In the genomic region with DNA sequence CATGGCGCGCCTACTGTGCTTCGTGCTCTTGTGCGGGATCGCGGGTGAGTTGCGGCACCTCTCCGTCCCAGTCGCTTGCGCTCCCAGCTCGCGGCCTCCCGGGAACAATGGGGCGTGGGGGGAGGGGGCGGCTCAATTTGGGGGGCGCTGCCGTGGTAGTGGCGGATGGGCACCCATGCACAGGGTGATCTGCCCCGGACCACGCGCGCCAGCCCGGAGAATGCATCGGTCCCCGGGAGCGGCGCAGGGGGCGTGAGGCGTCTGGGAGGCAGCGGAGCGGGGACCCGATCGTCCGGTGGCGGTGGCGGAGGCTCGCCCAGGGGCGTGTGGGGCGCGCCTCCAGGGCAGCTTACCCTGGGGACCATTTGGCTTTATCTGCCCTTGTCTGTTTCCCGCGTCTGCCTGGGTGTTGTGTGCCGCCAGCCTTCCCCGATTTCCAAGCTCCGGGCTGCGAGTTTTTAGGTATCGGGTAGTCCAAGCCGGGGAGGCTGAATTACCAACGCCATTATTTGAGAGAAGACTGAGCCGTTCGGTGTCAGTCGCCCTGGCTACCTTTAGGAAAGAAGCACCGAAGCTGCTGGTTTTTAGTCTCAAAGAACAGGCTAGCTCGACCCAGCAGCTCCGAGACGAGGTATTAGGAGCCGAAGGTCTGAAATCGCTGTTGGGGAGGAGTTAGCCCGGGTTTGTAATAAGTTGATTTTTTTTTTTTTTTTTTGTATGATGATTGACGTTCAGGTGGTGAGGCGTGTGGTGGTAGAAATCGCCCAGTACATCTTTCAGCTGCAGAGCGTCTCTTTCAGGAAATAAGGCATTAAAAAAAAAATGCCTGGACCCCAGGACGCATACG, we compare ENCODE assay signal across 7 mouse cellular contexts. TPM values are rescaled to one million over a fixed set of nuclear protein-coding genes. Genes with fewer than 3 reads are reported as not detected.
A peak's percentile ranks its signal among the peaks of the same experiment; 100 is the strongest.
DNase-seq lines count a peak whose midpoint lies in the region; ATAC-seq and TF ChIP-seq lines count a peak whose summit lies in the region.

No protein-coding gene starts in this region.

- WGBS in bone marrow, adult 2 months: under 1% methylated on average over 65 of the region's 65 CpGs
- WGBS in forebrain, embryonic 14.5 days: under 1% methylated on average over 58 of the region's 65 CpGs
- WGBS in intestine, embryonic 14.5 days: under 1% methylated on average over 64 of the region's 65 CpGs
- under 1% methylated on average over 65 of the region's 65 CpGs for WGBS in liver, embryonic 16.5 days (ENCODE audit: insufficient replicate concordance)

- H3K4me3 ChIP-seq in bone marrow, adult 2 months (replicated peaks; ENCODE audit: control insufficient read depth, low read depth, low read length): peak overlapping the region; percentile 69
- peak overlapping the region; percentile 94 for H3K4me3 ChIP-seq in forebrain, embryonic 14.5 days (ENCODE audit: low read depth, low read length)
- H3K4me3 ChIP-seq in intestine, embryonic 14.5 days (ENCODE audit: low read depth, low read length): peak overlapping the region; percentile 76
- H3K4me3 ChIP-seq in liver, embryonic 16.5 days (ENCODE audit: low read depth, low read length): peak overlapping the region; percentile 66

- no peak overlapping the region; the same call in 1 of the 2 replicates for H3K27ac ChIP-seq in bone marrow, adult 2 months (ENCODE audit: control insufficient read depth, insufficient read depth, low read depth, low read length, poor library complexity)
- H3K27ac ChIP-seq in forebrain, embryonic 14.5 days (ENCODE audit: low read depth, low read length): peak overlapping the region; percentile 94
- peak overlapping the region; percentile 84 for H3K27ac ChIP-seq in intestine, embryonic 14.5 days (ENCODE audit: low read depth)
- peak overlapping the region; percentile 37; the same call in 1 of the 2 replicates for H3K27ac ChIP-seq in liver, embryonic 16.5 days (ENCODE audit: low read length)

- no peaks in the 10 kb centered on the region for H3K9me3 ChIP-seq in forebrain, embryonic 14.5 days (replicated peaks; ENCODE audit: control insufficient read depth, low read length)
- no peaks in the 10 kb centered on the region for H3K9me3 ChIP-seq in intestine, embryonic 14.5 days (ENCODE audit: control insufficient read depth, low read length)
- no peaks in the 10 kb centered on the region for H3K9me3 ChIP-seq in liver, embryonic 16.5 days (replicated peaks; ENCODE audit: control insufficient read depth, low read length)

- peak; percentile 55 for DNase-seq in retina, embryonic 14.5 days (ENCODE audit: low spot score)
- DNase-seq in retina, postnatal 1 day: no peak
- peak; percentile 43 for DNase-seq in forebrain, embryonic 14.5 days (ENCODE audit: low spot score)
- peak; percentile 80 for DNase-seq in intestine, embryonic 14.5 days (ENCODE audit: low spot score)
- DNase-seq in ovary, postnatal 14 days (ENCODE audit: low spot score): peak; percentile 20

- H3K36me3 ChIP-seq in forebrain, embryonic 14.5 days (ENCODE audit: control insufficient read depth, insufficient read depth, low read length): no peaks in the 10 kb centered on the region; the same call in 1 of the 2 replicates
- H3K36me3 ChIP-seq in intestine, embryonic 14.5 days (ENCODE audit: control insufficient read depth, insufficient read depth, low read length): no peaks in the 10 kb centered on the region
- H3K36me3 ChIP-seq in liver, embryonic 16.5 days (ENCODE audit: control insufficient read depth, insufficient read depth): no peaks in the 10 kb centered on the region

- H3K9ac ChIP-seq in forebrain, embryonic 14.5 days (ENCODE audit: low read length): peak overlapping the region; percentile 97
- H3K9ac ChIP-seq in intestine, embryonic 14.5 days (ENCODE audit: low read length): peak overlapping the region; percentile 77
- peak overlapping the region; percentile 66 for H3K9ac ChIP-seq in liver, embryonic 16.5 days (ENCODE audit: low read depth, low read length)

- peaks cover 2% of the 10 kb centered on the region; the same call in 1 of the 2 replicates for H3K4me1 ChIP-seq in bone marrow, adult 2 months (ENCODE audit: control insufficient read depth, insufficient read depth, low read length)
- H3K4me1 ChIP-seq in forebrain, embryonic 14.5 days (ENCODE audit: control insufficient read depth, insufficient read depth, low read length): peaks cover 12% of the 10 kb centered on the region
- peaks cover 6% of the 10 kb centered on the region; the same call in 1 of the 2 replicates for H3K4me1 ChIP-seq in intestine, embryonic 14.5 days (replicated peaks; ENCODE audit: control insufficient read depth, insufficient read depth, low read length)
- H3K4me1 ChIP-seq in liver, embryonic 16.5 days (ENCODE audit: control insufficient read depth, low read depth, low read length): no peaks in the 10 kb centered on the region; the same call in 1 of the 2 replicates

- peak; percentile 64 for ATAC-seq in forebrain, embryonic 14.5 days
- peak; percentile 63 for ATAC-seq in intestine, embryonic 14.5 days (replicated peaks; ENCODE audit: low FRiP score, low TSS enrichment, low read depth)
- 0 out of 2 replicates have a peak, but pooled peaks have one; percentile 11 for ATAC-seq in liver, embryonic 16.5 days (ENCODE audit: low read depth)

- TF ChIP-seq CTCF in bone marrow, adult 2 months (IDR thresholded peaks at IDR 0.05; ENCODE audit: control insufficient read depth, insufficient read depth, low read length): no peak

- no peak for TF ChIP-seq POLR2A in bone marrow, adult 2 months (IDR thresholded peaks at IDR 0.05; ENCODE audit: borderline replicate concordance, control insufficient read depth, low read depth, low read length)

- no peaks in the 10 kb centered on the region for H3K27me3 ChIP-seq in forebrain, embryonic 14.5 days (replicated peaks; ENCODE audit: control insufficient read depth, insufficient read depth, low read length)
- 0 out of 2 replicates have a peak, but pooled peaks cover 5% of the 10 kb centered on the region for H3K27me3 ChIP-seq in intestine, embryonic 14.5 days (replicated peaks; ENCODE audit: control insufficient read depth, insufficient read depth, low read length)
- peaks cover 27% of the 10 kb centered on the region for H3K27me3 ChIP-seq in liver, embryonic 16.5 days (ENCODE audit: control insufficient read depth, insufficient read depth, low read depth, low read length)

- H3K4me2 ChIP-seq in forebrain, embryonic 14.5 days (ENCODE audit: low read length): peak overlapping the region; percentile 73
- H3K4me2 ChIP-seq in intestine, embryonic 14.5 days (ENCODE audit: low read length): peak overlapping the region; percentile 95
- H3K4me2 ChIP-seq in liver, embryonic 16.5 days (ENCODE audit: low read depth, low read length): peak overlapping the region; percentile 66

RNA-seq across cellular contexts. Expression of a gene that starts 0.8 kb away (rescaled TPM):
- 1.8 TPM in 1 of 2 replicates, not detected in the other for polyA plus RNA-seq in bone marrow, adult 2 months (2011; ENCODE audit: insufficient read depth, insufficient read length, low replicate concordance, missing spikeins)
- polyA plus RNA-seq in forebrain, embryonic 14.5 days (2014; fragmentation: Nextera tagmentation; extraction: Ambion mirVana): 105 and 122 TPM in 2 replicates
- 35.9 and 37.6 TPM in 2 replicates for polyA plus RNA-seq in intestine, embryonic 14.5 days (2014; fragmentation: Nextera tagmentation; extraction: Ambion mirVana)
- 21.3 and 23.2 TPM in 2 replicates for polyA plus RNA-seq in liver, embryonic 16.5 days (2015; fragmentation: Nextera tagmentation; extraction: Ambion mirVana)

Comparison
In these comparisons a context has a peak if more than half of its experiments do, and no peak if none do; other contexts are left out.
1. ATAC-seq: peak in every context shown above with its lines; median percentile 64 in forebrain, embryonic 14.5 days; 63 in intestine, embryonic 14.5 days; 11 in liver, embryonic 16.5 days.